Mouse (Mus musculus): ENCODE measurements at regions not wholly inside any gene's neighbourhood (a gene's known extent, or its start where the extent isn't known, plus 50 kb on each side); places are given as distances from the start of the nearest gene placed in this dataset.

GRCm38 (mm10) chr8:89641339-89641738 is 597.4 kb upstream of the Sall1 start:
- TF ChIP-seq CTCF (IDR thresholded peaks at IDR 0.05; ENCODE audit: control insufficient read depth, insufficient read depth, low read length) = no peak
- no peak for TF ChIP-seq POLR2A (IDR thresholded peaks at IDR 0.05; ENCODE audit: borderline replicate concordance, control insufficient read depth, low read depth, low read length)

Data from bone marrow, adult 2 months (tissue).